Mouse (Mus musculus) cerebellum, postnatal 10 days (tissue): ENCODE data around the gene Tnfaip2.

ENCODE experiments used
- DNase-seq, 2 experiments: peaks; one replicate each; pipeline ENCODE4 v3.0.0; 2021; ENCODE audit warnings: mixed read lengths in 2 of 2

Gene Tnfaip2

GRCm38 (mm10) chr12:111446745-111447144 lies 4.5 kb downstream of the Tnfaip2 start:
- DNase-seq = no peak

GRCm38 (mm10) chr12:111447350-111447749 lies 5.1 kb downstream of the Tnfaip2 start:
- no peak for DNase-seq

- DNase-seq = no peak
These were observed 5.9 kb downstream of the Tnfaip2 start for GRCm38 (mm10) chr12:111447898-111448760.

GRCm38 (mm10) chr12:111448931-111449705 lies 6.8 kb downstream of the Tnfaip2 start:
- DNase-seq = no peak

- no peak for DNase-seq
These were observed 8.1 kb downstream of the Tnfaip2 start for GRCm38 (mm10) chr12:111450359-111450758.

GRCm38 (mm10) chr12:111451561-111451960 lies 9.3 kb downstream of the Tnfaip2 start:
- no peak for DNase-seq

- peak; percentile 65 to 70 for DNase-seq
These were observed 11.8 kb downstream of the Tnfaip2 start for GRCm38 (mm10) chr12:111454021-111454420.

GRCm38 (mm10) chr12:111454543-111455280 lies 12.4 kb downstream of the Tnfaip2 start:
- DNase-seq = peak; percentile 51

GRCm38 (mm10) chr12:111455311-111455846 lies 13.1 kb downstream of the Tnfaip2 start:
- no peak for DNase-seq

- no peak for DNase-seq
These were observed 13.6 kb downstream of the Tnfaip2 start for GRCm38 (mm10) chr12:111455860-111456259.

- DNase-seq = no peak
These were observed 15.5 kb downstream of the Tnfaip2 start for GRCm38 (mm10) chr12:111457742-111458141.

- DNase-seq = no peak
These were observed 21.3 kb downstream of the Tnfaip2 start for GRCm38 (mm10) chr12:111463570-111463969.

- DNase-seq = no peak
These were observed 24.1 kb downstream of the Tnfaip2 start for GRCm38 (mm10) chr12:111466369-111466768.

GRCm38 (mm10) chr12:111468206-111468605 lies 25.9 kb downstream of the Tnfaip2 start:
- DNase-seq = no peak

- peak; percentile 87 to 91 for DNase-seq
These were observed 27.2 kb downstream of the Tnfaip2 start for GRCm38 (mm10) chr12:111469507-111469906.

GRCm38 (mm10) chr12:111471119-111471518 lies 28.9 kb downstream of the Tnfaip2 start:
- DNase-seq = no peak

GRCm38 (mm10) chr12:111471721-111472120 lies 29.5 kb downstream of the Tnfaip2 start:
- no peak for DNase-seq

GRCm38 (mm10) chr12:111472886-111473285 lies 30.6 kb downstream of the Tnfaip2 start:
- peak; percentile 76 to 82 for DNase-seq

GRCm38 (mm10) chr12:111474384-111474783 lies 32.1 kb downstream of the Tnfaip2 start:
- no peak for DNase-seq

GRCm38 (mm10) chr12:111474893-111475643 lies 32.8 kb downstream of the Tnfaip2 start:
- DNase-seq = peak; percentile 86 to 88

GRCm38 (mm10) chr12:111478924-111479323 lies 36.7 kb downstream of the Tnfaip2 start:
- DNase-seq = no peak

- DNase-seq = peak; percentile 77 to 85
These were observed 37.6 kb downstream of the Tnfaip2 start for GRCm38 (mm10) chr12:111479917-111480316.
